Mouse (Mus musculus) activated CD4-positive, CD25-positive, alpha-beta regulatory T cell, adult 4 months (primary cell): ENCODE data around the gene Ttc7. TPM values are rescaled to one million over a fixed set of nuclear protein-coding genes. Genes with fewer than 3 reads are reported as not detected.
"Not testable (repeated sequence)": the region's sequence is repeated elsewhere in the genome, so short reads cannot be mapped to it uniquely, and the experiment has no call there.

Experiments
- ATAC-seq: one replicate; pipeline ENCODE4 v1.8.0; 2017
- polyA plus RNA-seq, 2 experiments: library from polyadenylated mRNA; unstranded; fragments of 100-300 nt; shearing (Covaris generic); gene quantifications; one replicate each; pipeline ENCODE4 v1.2.1; 2017

Ttc7 gene
- polyA plus RNA-seq, 2 experiments from 2014 or later: 21.2 to 24.5 TPM

DNA sequence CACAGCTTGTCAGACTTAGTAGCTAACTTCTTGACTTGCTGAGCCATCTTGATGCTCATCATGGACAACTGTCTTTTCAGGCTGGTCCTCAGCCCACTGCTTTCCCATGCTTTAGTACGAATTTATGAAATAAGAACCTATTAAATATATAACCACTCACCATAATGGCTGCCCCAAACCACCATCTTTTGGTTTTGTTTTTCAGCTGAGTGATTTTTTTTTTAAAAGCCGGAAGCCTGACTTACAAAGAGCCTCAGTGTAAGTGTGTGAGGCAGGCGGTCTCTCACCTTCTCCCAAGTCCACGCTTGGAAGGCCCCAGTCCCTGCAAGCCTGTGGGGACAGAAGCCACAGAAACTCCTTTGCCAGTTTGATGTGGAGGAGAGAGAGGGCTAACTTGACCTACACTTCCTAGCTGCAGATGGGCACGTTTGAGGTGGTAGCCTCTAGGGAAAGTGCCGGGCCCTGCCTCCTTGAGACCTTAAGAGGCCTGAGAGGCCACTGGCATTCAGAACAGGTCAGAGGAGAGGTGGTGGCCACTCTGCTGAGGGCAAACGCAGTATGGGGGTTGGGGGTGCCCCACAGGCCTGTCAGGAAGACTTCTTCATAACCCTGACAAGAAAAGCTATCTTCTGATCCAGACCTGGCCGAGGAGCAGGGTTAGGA, 3.9 kb downstream of the Ttc7 start:
- ATAC-seq: no peak

DNA sequence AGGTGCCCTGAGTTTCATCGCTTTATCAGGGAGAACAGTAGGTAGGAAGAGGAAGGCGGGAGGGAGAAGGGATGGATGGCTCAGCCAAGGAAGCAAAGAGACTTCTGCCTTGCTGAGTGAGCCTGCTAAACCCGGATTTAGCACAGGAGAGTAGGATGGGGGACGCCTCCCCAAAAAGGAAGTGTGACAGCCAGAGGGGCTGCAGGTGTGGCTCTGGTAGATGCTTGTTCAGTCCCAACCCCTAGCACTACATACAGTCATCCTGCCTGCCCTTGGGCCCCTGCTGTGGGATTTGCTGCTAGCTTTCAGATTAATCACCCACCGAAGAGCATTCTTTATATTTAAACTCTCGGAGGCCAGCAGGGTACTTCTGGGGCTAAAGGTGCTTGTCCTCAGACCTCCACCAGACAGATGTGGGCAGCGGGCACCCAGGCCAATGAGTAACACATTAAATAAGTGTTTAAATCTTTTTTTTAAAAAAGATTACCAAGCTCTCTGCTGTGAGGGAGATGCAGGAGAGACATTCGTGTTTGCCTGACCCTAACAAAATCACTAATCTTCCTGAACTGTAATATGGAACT, 4.6 kb downstream of the Ttc7 start:
- ATAC-seq: no peak

DNA sequence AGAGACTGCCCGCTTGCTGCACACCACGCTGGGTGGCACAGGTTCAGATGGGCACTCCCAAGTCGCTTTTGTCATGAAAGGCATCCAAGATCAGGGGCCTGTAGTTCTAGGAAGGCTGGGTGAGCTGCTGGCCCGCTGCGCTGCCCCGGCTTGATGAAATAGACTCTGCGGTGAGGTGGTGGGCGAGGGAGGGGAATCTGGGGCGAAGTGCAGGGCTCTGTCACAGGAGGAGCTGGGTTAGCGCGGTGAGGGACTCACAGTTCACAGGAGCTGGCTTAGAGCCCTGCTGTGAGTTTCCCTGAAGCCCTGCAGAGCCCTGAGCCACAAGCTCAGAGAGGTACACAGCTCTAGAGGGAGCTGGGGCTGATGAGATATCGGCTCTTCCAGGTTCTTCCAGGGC, 5.4 kb downstream of the Ttc7 start:
- ATAC-seq: no peak

DNA sequence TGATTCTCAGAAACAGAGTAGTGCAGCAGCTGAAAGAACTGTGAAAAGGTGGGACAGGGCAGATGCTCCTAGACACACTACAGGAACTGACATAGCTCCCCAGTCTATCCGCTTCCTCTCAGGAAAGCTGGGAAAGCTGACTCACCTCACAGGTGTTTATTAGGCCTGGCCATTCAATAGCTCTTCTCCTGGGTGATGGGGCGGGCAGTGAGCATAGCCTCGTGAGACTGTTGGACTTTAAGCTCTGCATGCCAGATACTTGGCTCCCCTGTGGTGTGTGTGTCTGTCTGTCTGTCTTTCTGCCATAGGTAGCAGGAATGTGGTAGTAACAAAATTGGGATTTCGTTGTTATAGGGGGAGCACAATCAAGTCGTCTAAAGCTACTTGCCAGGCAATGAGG, 6.7 kb downstream of the Ttc7 start:
- no peak for ATAC-seq

DNA sequence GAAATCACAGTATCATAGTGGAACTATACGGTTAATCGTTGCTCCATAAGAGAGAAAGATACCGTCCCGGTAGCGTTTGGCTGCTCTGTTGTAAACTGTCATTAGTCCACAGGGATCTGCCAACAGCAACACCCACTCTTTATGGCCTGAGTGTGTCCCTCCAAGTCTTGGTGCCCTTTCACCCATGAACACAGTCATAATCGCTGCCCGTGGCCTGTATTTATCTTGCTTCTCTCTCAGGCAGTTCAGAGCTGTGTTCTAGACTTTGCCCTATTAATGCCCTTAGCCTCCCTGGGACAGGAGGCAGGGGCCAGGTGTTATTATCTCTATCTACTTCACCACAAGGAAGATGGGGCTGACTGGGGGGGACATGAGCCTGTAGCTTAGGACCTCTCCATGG, 8.4 kb downstream of the Ttc7 start:
- ATAC-seq: no peak

GRCm38 (mm10) chr17:87291782-87292181, 9.1 kb downstream of the Ttc7 start:
- ATAC-seq: no peak

DNA sequence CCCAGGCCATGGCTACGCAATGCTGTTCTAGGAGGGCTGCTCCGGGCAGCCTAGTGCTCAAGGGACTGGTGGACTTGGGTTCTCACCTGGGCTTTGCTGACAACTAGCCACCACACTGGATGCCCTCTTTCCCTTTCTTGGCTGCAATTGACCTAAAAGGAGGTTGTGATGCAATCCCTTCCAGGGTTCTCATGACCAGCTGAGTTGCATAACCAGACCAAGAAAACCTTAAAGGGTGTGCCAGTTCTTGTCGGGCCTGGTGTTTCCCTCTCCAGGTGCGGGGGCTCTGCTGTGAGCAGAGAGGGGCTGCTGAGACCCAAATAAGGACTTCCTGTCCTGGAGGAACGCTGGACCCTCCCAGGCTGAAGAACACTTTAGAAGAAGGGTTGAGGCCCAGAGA, 10.4 kb downstream of the Ttc7 start:
- ATAC-seq: no peak

- no peak for ATAC-seq
These were observed 13.1 kb downstream of the Ttc7 start for GRCm38 (mm10) chr17:87295738-87296137.

GRCm38 (mm10) chr17:87296701-87297100, 14.0 kb downstream of the Ttc7 start:
- ATAC-seq: not testable (repeated sequence)

GRCm38 (mm10) chr17:87298944-87299343, 16.3 kb downstream of the Ttc7 start:
- peak; percentile 96 for ATAC-seq

DNA sequence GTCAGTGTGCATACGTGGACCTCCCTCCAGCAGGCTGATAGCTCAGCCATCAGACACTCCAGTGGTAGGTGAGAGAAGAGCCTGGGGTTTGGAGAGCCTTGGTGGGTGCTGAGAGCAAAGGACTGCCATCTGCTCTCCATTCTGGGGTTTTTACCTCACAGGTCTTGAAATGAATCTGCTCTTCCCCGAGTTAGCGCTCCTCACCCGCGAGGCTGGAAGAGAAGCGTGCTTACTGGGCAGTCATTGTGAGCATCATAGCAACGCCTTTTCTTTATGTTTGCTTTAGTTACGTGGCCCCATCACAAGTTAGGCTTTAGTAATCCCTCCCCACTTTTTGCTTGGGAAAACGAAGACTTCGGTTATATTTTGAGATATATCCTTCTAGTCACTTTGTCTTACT, 17.7 kb downstream of the Ttc7 start:
- no peak for ATAC-seq

DNA sequence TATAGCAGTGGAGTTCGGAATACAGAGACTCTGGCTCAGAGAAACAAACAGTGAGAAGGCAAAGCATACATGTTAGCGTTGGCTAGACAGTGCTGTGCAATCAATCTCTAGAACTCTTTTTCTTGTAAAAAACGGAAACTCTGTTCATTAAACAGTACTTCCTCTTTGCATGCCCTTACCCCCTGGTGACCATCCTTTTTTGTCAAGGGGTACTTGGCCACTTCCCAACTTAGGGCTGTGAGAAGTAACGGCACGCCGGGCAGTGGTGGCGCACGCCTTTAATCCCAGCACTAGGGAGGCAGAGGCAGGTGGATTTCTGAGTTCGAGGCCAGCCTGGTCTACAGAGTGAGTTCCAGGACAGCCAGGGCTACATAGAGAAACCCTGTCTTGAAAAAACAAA, 18.9 kb downstream of the Ttc7 start:
- not testable (repeated sequence) for ATAC-seq

GRCm38 (mm10) chr17:87302014-87302794, 19.5 kb downstream of the Ttc7 start:
- no peak for ATAC-seq

GRCm38 (mm10) chr17:87304151-87304894, 21.6 kb downstream of the Ttc7 start:
- ATAC-seq: no peak

- no peak for ATAC-seq
These were observed 22.4 kb downstream of the Ttc7 start for GRCm38 (mm10) chr17:87305065-87305464.

GRCm38 (mm10) chr17:87306746-87307145, 24.1 kb downstream of the Ttc7 start:
- no peak for ATAC-seq

GRCm38 (mm10) chr17:87309073-87309788, 26.5 kb downstream of the Ttc7 start:
- no peak for ATAC-seq

DNA sequence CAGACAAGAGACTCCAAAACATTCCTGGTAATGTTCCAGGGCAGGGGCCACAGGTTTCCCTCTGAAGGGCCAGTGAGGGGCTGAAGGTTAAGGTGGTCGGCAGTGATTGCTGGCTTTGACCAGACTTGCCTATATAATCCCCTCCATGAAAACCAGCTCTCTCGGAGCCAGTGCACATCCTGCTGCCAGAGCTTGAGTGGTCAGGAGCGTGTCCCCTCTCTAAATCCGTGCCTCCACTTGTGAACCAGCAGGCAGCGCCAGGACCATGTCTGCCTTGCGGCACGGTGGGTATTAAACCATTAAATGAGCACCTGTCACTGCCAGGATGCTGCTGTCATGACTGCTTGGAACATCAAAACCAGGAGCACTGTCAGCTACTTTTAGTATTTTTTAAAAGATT, 27.8 kb downstream of the Ttc7 start:
- ATAC-seq: no peak

DNA sequence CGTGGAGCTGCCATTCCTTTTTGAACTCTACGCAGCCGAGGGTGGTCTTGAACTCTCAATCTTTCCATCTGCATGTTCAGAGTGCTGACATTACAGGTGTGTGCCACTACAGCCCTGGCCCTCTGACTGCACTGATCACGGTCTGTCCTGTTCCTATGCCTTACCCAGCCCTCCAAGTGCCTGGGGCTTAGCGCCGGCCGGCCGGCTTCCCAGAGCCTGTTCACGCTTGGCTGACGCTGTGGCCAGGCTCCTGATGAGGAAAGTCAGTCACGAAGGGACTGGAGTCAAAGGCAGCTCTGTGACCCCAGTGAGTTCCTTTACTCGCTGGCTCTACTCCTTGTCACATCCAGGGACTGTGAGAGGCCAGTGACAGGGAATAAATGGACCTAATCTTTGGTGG, 29.7 kb downstream of the Ttc7 start:
- no peak for ATAC-seq

DNA sequence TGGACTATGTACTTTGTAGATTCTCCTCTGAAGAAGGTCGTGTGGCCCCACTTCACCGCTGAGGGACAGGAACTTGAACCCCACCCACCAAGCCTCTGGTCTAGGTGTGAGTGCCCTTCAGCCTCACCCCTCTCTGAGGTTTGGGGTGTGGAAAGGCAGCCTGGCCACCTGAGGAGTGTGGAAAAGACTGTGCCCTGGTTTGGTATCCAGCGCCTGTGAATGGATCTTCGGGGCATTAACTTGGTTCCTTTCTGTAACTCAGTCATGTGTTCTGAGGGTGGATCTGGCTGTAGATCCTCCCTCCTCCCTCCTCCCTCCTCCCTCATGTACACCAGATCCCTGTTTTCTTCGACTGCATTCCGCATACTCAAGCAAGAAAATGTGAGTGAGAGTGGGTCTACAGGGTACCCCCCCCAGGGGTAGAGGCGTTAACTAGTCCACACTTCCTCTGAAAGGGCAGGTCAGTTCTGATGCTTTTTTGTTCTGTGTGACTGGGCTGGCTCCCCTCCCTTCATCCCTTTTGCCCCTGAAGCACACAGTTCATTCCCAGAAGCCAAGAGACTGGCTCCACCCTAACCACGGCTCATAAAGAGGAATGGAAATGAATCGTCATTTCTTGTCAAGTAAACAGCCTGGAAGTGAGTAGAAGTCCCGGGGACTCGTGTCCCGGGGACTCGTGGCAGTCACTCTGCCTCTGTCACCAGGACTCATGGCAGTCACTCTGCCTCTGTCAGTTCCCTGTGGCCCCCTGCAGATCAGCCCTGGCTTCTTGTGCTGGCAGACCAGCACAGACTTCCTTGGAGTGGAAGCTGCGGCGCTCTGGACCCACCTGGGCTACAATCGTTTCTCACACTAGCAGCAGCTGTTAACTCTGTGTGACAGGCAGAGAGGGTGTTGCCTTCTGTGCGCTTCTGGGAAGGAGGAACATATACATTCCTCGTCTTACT, 30.5 kb downstream of the Ttc7 start:
- no peak for ATAC-seq

GRCm38 (mm10) chr17:87314121-87314520, 31.4 kb downstream of the Ttc7 start:
- ATAC-seq: no peak
